Mouse (Mus musculus) neural tube, embryonic 11.5 days (tissue): Measurements from ENCODE around the gene Krt76. TPM values are rescaled to one million over a fixed set of nuclear protein-coding genes. Genes with fewer than 3 reads are reported as not detected.
A peak's percentile ranks its signal among the peaks of the same experiment; 100 is the strongest.

Experiments used
- ATAC-seq: fragments of 200-750 bp; cut with Nextera tagmentation; 2 replicates; pipeline ENCODE4 v1.8.0; 2017; ENCODE audit warnings: moderate number of reproducible peaks, mild to moderate bottlenecking, moderate TSS enrichment, moderate library complexity; ENCODE audit not compliant: insufficient read depth, low FRiP score, low TSS enrichment
- DNase-seq: peaks from one replicate; pipeline ENCODE4 v3.0.0-alpha.2; 2015; ENCODE audit warnings: low spot score
- H3K27ac ChIP-seq: fragments of 300-500 bp; sonication (generic); 2 replicates; pipeline ENCODE4 v1.5.1; 2014; ENCODE audit warnings: low read depth, mild to moderate bottlenecking, low read length
- H3K27me3 ChIP-seq: fragments of 300-500 bp; sonication (generic); 2 replicates; pipeline ENCODE4 v1.6.1; 2014; ENCODE audit warnings: mild to moderate bottlenecking, low read length, mixed read lengths; ENCODE audit not compliant: control insufficient read depth, insufficient read depth
- H3K36me3 ChIP-seq: fragments of 300-500 bp; sonication (generic); 2 replicates; pipeline ENCODE4 v1.6.1; 2014; ENCODE audit warnings: mild to moderate bottlenecking, low read length, moderate library complexity, mixed read lengths; ENCODE audit not compliant: control insufficient read depth, insufficient read depth
- H3K4me1 ChIP-seq: fragments of 300-500 bp; sonication (generic); 2 replicates; pipeline ENCODE4 v1.6.1; 2014; ENCODE audit warnings: low read length, mixed read lengths; ENCODE audit not compliant: control insufficient read depth, insufficient read depth
- H3K4me2 ChIP-seq: fragments of 300-500 bp; sonication (generic); 2 replicates; pipeline ENCODE4 v1.6.1; 2014; ENCODE audit warnings: low read depth, mild to moderate bottlenecking, moderate library complexity
- H3K4me3 ChIP-seq: fragments of 300-500 bp; sonication (generic); 2 replicates; pipeline ENCODE4 v1.5.1; 2014; ENCODE audit warnings: low read depth, low read length
- H3K9ac ChIP-seq: fragments of 300-500 bp; sonication (generic); 2 replicates; pipeline ENCODE4 v1.6.1; 2014; ENCODE audit warnings: mild to moderate bottlenecking, low read length
- H3K9me3 ChIP-seq: fragments of 300-500 bp; sonication (generic); 2 replicates; pipeline ENCODE4 v1.6.1; 2016; ENCODE audit warnings: low read length; ENCODE audit not compliant: control insufficient read depth
- WGBS: fragments of 180-500 bp; shearing (Covaris S2); extraction: QIAGEN DNeasy Blood & Tissue Kit; methylation state at CpG from one replicate; pipeline ENCODE4 v1.1.7; 2014; 5-methylcytosine and 5-hydroxymethylcytosine counted together
- microRNA-seq: library from miRNA; unstranded; fragments of <30 nt; microRNA quantifications from one replicate; pipeline ENCODE4, GENCODE M21; 2016
- polyA plus RNA-seq: library from polyadenylated mRNA; unstranded; fragments of >200 nt; fragmentation: Nextera tagmentation; extraction: Ambion mirVana; gene quantifications from 2 replicates; pipeline ENCODE4 v1.2.1, GENCODE M21; 2014

The Krt76 gene
- polyA plus RNA-seq, 1 experiment from 2014 or later: not detected

- peaks cover 21% of the 10 kb centered on the region for H3K27me3 ChIP-seq
- H3K4me2 ChIP-seq: no peak overlapping the region
- H3K9me3 ChIP-seq: no peaks in the 10 kb centered on the region
- 75% methylated on average over 3 of the region's 3 CpGs for WGBS
- no peaks in the 10 kb centered on the region for H3K36me3 ChIP-seq
- no peak overlapping the region for H3K27ac ChIP-seq
- no peak overlapping the region for H3K4me3 ChIP-seq
- ATAC-seq (no peak), DNase-seq (no peak)
- peaks cover 4% of the 10 kb centered on the region; the same call in 1 of the 2 replicates for H3K4me1 ChIP-seq
- H3K9ac ChIP-seq: no peak overlapping the region
These were observed 37.0 kb downstream of the Krt76 start for GRCm38 (mm10) chr15:101855732-101856131.

DNA sequence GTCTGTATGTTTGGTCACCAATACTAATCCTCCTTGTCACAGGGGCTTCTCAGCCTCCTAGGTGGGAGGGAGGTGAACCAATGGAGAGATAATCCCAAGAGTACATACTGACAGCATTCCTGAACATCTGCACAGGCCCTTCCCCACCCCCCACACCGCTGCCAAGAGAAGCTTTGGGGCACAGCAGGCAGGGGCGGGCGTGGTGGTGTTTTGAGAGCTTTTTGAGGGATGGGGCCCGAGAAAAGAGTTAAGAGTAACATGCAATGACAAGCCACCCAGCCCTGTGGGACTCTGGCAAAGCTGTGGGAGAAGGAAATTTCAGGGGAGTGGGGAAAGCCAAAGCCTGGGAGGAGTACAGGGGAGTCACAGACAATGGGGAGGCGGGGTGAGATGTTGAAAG, 38.4 kb downstream of the Krt76 start:
- H3K4me3 ChIP-seq: no peak overlapping the region
- peaks cover 2% of the 10 kb centered on the region; the same call in 1 of the 2 replicates for H3K4me1 ChIP-seq
- DNase-seq (no peak), ATAC-seq (no peak)
- 11% methylated on average over 5 of the region's 5 CpGs for WGBS
- no peak overlapping the region for H3K9ac ChIP-seq
- H3K27me3 ChIP-seq: peaks cover 14% of the 10 kb centered on the region
- no peak overlapping the region for H3K27ac ChIP-seq
- no peaks in the 10 kb centered on the region for H3K36me3 ChIP-seq
- H3K4me2 ChIP-seq: no peak overlapping the region
- H3K9me3 ChIP-seq: no peaks in the 10 kb centered on the region

- Histone ChIP-seq H3K27me3 (peaks cover 2% of the 10 kb centered on the region; the same call in 1 of the 2 replicates), H3K4me2 (no peak overlapping the region), H3K27ac (no peak overlapping the region), H3K9me3 (no peaks in the 10 kb centered on the region), H3K4me1 (no peaks in the 10 kb centered on the region), H3K36me3 (no peaks in the 10 kb centered on the region), H3K9ac (no peak overlapping the region), H3K4me3 (no peak overlapping the region)
- DNase-seq (no peak), ATAC-seq (no peak)
- WGBS: 18% methylated on average over 5 of the region's 5 CpGs
These were observed 40.1 kb downstream of the Krt76 start for GRCm38 (mm10) chr15:101852571-101852970.

GRCm38 (mm10) chr15:101850694-101851093, 42.0 kb downstream of the Krt76 start, which contains the start of gene Krt1:
Gene Krt1 (minus strand): TSS chr15:101850794.
- 82% methylated on average over 6 of the region's 6 CpGs for WGBS
- H3K27ac ChIP-seq: no peak within 1 kb of the TSS
- ATAC-seq (no peak), DNase-seq (no peak)
- no peaks in the 10 kb centered on the region for H3K36me3 ChIP-seq
- 0 out of 2 replicates have a peak, but pooled peaks cover 3% of the 10 kb centered on the region for H3K27me3 ChIP-seq
- no peaks in the 10 kb centered on the region for H3K9me3 ChIP-seq
- no peak within 1 kb of the TSS for H3K9ac ChIP-seq
- no peak within 1 kb of the TSS for H3K4me2 ChIP-seq
- no peak within 1 kb of the TSS for H3K4me3 ChIP-seq
- H3K4me1 ChIP-seq: no peaks in the 10 kb centered on the region

- H3K27ac ChIP-seq: no peak overlapping the region
- no peaks in the 10 kb centered on the region for H3K36me3 ChIP-seq
- peak overlapping the region; percentile 43 for H3K4me3 ChIP-seq
- H3K27me3 ChIP-seq: peaks cover 10% of the 10 kb centered on the region; the same call in 1 of the 2 replicates
- under 1% methylated on average over 37 of the region's 37 CpGs for WGBS
- H3K4me2 ChIP-seq: peak overlapping the region; percentile 78
- H3K9ac ChIP-seq: peak overlapping the region; percentile 74
- peak; percentile 65 for DNase-seq
- ATAC-seq: peak; percentile 45; the same call in 1 of the 2 replicates
- no peaks in the 10 kb centered on the region for H3K9me3 ChIP-seq
- H3K4me1 ChIP-seq: no peaks in the 10 kb centered on the region
These were observed 46.7 kb downstream of the Krt76 start for GRCm38 (mm10) chr15:101845971-101846403.

DNA sequence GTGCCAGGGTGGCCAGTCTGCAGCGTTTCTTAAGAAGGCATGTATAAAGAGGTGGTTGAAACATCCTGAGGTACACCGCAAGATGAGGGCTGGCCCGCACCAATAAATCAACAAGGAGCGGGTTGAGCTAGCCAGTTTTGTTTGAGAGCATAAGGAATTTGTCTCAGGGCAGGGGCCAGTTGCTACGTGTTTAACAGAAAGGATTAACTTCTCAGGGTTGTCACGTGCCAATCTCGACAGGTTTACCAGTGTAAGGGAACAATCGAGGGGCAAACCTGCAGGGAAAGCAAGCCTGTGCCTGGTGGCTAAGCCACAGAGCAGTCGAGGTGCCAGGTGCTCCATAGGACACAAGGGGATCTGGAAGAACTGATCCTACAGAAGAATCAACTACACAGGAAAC, 49.5 kb downstream of the Krt76 start:
- Histone ChIP-seq H3K9ac (no peak overlapping the region), H3K27ac (no peak overlapping the region), H3K4me2 (no peak overlapping the region), H3K36me3 (no peaks in the 10 kb centered on the region), H3K27me3 (peaks cover 10% of the 10 kb centered on the region; the same call in 1 of the 2 replicates), H3K9me3 (no peaks in the 10 kb centered on the region), H3K4me3 (no peak overlapping the region), H3K4me1 (no peaks in the 10 kb centered on the region)
- WGBS: 73% methylated on average over 9 of the region's 9 CpGs
- no peak for ATAC-seq
- DNase-seq: no peak

DNA sequence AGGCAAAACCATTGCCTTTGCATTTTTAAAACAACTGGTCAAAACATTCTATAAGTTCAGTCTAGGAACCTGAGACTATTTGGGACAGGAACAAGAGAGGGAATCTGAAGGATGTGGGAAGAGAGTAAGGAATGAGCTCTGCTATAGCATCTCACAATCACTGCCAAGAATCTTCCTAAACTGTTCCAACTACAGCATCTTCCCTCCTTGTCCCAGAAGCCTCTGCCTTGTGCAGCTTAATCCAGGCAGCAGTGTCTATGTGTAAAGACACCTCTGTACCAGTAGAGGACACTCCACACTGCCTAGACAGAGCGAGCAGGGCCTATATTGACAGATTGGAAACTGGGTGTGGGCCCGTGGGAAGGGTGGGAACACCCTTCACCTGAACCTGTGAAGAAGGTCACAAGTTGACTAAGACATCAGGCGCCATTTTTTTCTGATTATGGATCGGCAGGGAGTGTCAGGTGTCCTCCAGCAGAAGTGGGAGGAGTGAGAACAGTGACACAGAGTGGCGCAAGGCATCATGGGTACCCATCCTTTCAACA, 57.9 kb downstream of the Krt76 start:
- no peaks in the 10 kb centered on the region for H3K27me3 ChIP-seq
- no peaks in the 10 kb centered on the region for H3K9me3 ChIP-seq
- H3K4me3 ChIP-seq: no peak overlapping the region
- no peak overlapping the region for H3K4me2 ChIP-seq
- H3K36me3 ChIP-seq: no peaks in the 10 kb centered on the region
- H3K27ac ChIP-seq: no peak overlapping the region
- H3K4me1 ChIP-seq: no peaks in the 10 kb centered on the region
- ATAC-seq (no peak), DNase-seq (no peak)
- 73% methylated on average over 5 of the region's 5 CpGs for WGBS
- H3K9ac ChIP-seq: no peak overlapping the region

Small RNA genes lying within 50 kb of the gene (microRNA-seq; reads per million reads assigned to microRNA genes)
- not detected for gene Gm44356

Other genes with a start within 250 kb of the Krt76 start
- not detected in 2 replicates for gene Gm5478, start 245.5 kb downstream of the Krt76 start, polyA plus RNA-seq
- not detected in 2 replicates for gene Krt6b, start 212.6 kb downstream of the Krt76 start, polyA plus RNA-seq
- 0.09 TPM in 1 of 2 replicates, not detected in the other for gene Krt6a, start 198.6 kb downstream of the Krt76 start, polyA plus RNA-seq
- 5.0 and 6.4 TPM in 2 replicates for gene Krt5, start 180.0 kb downstream of the Krt76 start, polyA plus RNA-seq
- gene Krt71, start 149.8 kb downstream of the Krt76 start, polyA plus RNA-seq: not detected in 2 replicates
- not detected in 2 replicates for gene Krt72, start 106.5 kb downstream of the Krt76 start, polyA plus RNA-seq
- gene Krt73, start 90.6 kb downstream of the Krt76 start, polyA plus RNA-seq: not detected in 2 replicates
- gene Krt2, start 74.8 kb downstream of the Krt76 start, polyA plus RNA-seq: not detected in 2 replicates
- gene Krt1, start 42.1 kb downstream of the Krt76 start, polyA plus RNA-seq: 0.53 and 0.74 TPM in 2 replicates
- not detected in 2 replicates for gene Krt77, start 23.2 kb downstream of the Krt76 start, polyA plus RNA-seq
- not detected in 2 replicates for gene Krt4, start 31.8 kb upstream of the Krt76 start, polyA plus RNA-seq
- gene Krt79, start 47.4 kb upstream of the Krt76 start, polyA plus RNA-seq: 0.21 TPM in 1 of 2 replicates, not detected in the other
- not detected in 2 replicates for gene Krt78, start 61.4 kb upstream of the Krt76 start, polyA plus RNA-seq
- gene Krt8, start 111.6 kb upstream of the Krt76 start, polyA plus RNA-seq: 13.1 and 13.5 TPM in 2 replicates
- 8.1 and 10.1 TPM in 2 replicates for gene Krt18, start 135.3 kb upstream of the Krt76 start, polyA plus RNA-seq
- 113 and 121 TPM in 2 replicates for gene Eif4b, start 180.9 kb upstream of the Krt76 start, polyA plus RNA-seq
- 11.4 and 13.2 TPM in 2 replicates for gene Tns2, start 207.5 kb upstream of the Krt76 start, polyA plus RNA-seq
- 15.5 and 17.0 TPM in 2 replicates for gene Spryd3, start 243.3 kb upstream of the Krt76 start, polyA plus RNA-seq